Mouse (Mus musculus): ENCODE data around the gene Cbfb. TPM values are rescaled to one million over a fixed set of nuclear protein-coding genes. Genes with fewer than 3 reads are reported as not detected.

Cbfb gene
- polyA plus RNA-seq (2014; fragmentation: Illumina TruSeq; extraction: RNeasy Lipid Tissue Mini Kit (QIAGEN cat#74804); ENCODE audit: low read depth, low replicate concordance), result 40.2 TPM

GRCm38 (mm10) chr8:105170381-105171115, at the start of gene Cbfb:
Cbfb (plus strand) TSS chr8:105170674.

DNA sequence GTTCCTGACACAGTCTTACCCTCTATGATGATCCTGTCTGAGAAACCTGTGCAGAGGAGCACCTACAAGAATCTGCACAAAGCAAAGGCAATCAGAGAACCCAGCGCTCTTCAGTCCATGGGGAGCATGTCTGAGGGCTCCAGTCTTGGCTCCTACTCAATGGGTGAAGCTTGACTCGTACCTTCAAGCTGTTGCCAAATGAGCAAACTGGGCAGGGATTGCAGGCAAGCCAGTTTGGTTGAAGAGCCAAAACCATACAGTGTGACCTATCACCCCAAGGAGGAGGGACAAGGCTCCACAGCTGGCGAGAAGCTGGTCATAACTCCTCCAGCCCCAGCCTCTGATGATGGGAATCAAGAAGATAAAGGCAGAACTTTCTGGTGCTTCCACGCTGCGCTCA, 39.0 kb upstream of the Cbfb start, which contains the start of gene Ces4a:
TSS of gene Ces4a (plus strand) at position 292 of the 400 bp plus-strand sequence.

DNA sequence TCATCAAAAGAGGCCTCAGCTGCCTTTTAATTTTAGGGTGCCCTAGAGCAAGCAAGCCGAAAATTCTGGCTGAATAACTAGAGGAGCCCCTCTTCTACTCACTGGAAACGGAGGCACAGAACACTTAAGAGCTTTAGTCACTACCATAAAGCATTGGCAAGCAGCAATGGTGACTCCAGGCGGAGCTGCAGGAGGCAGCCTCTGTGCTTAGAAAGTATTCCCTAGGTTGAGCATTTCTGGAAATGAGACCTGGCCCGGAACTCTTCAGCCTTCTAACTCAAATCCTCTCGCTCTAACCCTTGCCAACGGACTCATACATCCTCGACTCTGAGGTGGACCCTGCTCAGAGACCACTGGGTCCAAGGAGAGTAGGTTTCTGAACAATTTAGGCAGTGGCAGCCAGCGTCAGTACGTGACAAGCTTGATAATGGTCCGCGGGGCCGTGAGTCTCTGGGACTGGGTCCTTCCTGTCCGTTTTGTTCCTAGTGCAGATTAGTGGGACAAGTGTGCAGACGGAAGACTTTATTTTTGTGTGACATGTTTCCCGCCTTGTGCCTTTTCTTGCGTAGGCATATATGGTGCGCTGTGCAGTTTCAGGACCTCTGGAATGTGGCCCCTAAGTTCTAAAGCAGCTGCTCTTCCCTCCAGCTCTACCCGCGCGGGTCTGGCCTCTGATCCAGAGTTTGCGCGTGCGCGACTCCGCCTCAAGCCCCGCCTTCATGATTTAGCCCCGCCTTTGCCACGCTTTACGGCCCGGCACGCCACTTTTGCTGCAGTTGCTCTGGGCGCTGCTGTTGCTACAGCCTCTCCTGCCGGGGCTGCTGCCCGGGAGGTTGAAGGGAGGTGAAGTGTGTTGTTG, 54.2 kb downstream of the Cbfb start, which contains the start of gene D230025D16Rik:
TSS of gene D230025D16Rik (plus strand) at position 733 of the 859 bp plus-strand sequence.

DNA sequence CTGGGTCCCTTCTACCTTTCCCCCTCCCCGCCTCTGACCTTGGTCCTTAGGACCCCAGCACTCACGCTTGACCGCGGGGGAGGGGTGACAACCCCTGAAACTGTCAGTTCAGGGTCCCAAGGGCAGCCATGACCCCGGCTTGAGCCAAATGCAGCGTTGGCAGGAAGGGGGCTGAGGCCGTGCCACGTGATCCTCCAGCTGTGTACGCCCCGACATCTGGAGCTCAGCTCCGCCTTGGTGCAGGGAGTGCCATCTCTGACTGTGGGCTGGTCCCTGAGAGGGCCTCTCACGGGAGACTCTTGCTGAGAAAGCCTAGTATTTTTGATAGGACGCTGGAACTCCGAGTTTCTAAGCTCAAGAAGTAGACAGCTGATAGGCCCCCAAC, 84.5 kb downstream of the Cbfb start, which contains the start of gene B3gnt9:
TSS of gene B3gnt9 (minus strand) at position 188 of the 385 bp plus-strand sequence.

DNA sequence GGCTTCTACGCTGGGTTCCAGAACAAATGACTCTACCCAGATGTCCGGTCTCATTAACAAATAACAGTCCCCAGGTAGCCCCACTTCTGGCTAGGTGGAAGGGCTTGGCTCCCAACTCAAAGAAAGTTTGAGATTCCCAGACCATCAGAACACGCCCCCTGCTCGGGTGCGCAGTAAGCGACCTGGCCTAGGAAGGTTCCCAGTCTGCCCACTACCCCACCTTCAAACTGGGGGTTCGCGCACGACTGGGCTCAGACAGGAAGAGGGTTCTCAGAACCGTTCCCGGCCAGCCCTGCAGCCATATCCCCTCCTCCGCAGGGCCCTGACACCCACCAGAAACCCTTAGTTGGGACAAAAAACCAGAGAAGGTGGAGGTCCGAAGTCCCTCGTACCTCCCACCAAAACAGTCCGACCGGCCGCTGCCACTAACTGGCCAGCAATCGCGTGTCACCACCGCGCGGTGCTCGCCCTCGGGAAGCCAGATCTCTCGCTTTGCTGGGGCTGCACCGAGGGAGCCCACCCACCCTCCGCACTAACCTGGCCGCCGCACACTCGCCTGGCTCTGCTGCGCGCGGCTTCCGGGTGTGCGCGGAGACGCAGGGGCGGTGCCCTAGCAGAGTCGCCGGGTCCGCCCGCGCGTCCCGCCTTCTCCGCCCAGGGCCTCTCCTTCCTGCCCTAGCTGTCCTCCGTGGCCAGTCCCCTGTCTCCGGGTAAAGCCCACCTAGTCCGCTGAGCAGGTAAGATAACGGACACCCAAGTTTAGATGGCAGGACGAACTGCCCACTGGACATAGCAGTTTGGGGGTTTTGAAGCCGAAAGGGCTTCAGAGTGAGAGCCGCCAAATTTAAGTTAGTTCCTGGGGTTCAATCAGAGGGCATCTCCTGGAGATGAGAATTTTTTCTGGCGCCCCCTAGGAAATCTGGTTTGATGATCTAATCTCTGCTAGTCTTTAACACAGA, 93.8 kb downstream of the Cbfb start, which contains the start of the genes Tradd and Fbxl8:
TSS of gene Tradd (minus strand) at position 586 of the 959 bp plus-strand sequence.
TSS of gene Fbxl8 (plus strand) at position 625 of the 959 bp plus-strand sequence.

Other genes with a start within 250 kb of the Cbfb start
- gene Ces2e, start 244.4 kb upstream of the Cbfb start, polyA plus RNA-seq (2014; fragmentation: Illumina TruSeq; extraction: RNeasy Lipid Tissue Mini Kit (QIAGEN cat#74804); ENCODE audit: low read depth, low replicate concordance), result 0.41 TPM
- gene Ces2f, start 223.3 kb upstream of the Cbfb start, polyA plus RNA-seq (2014; fragmentation: Illumina TruSeq; extraction: RNeasy Lipid Tissue Mini Kit (QIAGEN cat#74804); ENCODE audit: low read depth, low replicate concordance), result not detected
- 1.6 TPM for gene Ces2g, start 209.0 kb upstream of the Cbfb start, polyA plus RNA-seq (2014; fragmentation: Illumina TruSeq; extraction: RNeasy Lipid Tissue Mini Kit (QIAGEN cat#74804); ENCODE audit: low read depth, low replicate concordance)
- 0.08 TPM for gene Ces2h, start 169.8 kb upstream of the Cbfb start, polyA plus RNA-seq (2014; fragmentation: Illumina TruSeq; extraction: RNeasy Lipid Tissue Mini Kit (QIAGEN cat#74804); ENCODE audit: low read depth, low replicate concordance)
- 0.66 TPM for gene Ces3a, start 122.1 kb upstream of the Cbfb start, polyA plus RNA-seq (2014; fragmentation: Illumina TruSeq; extraction: RNeasy Lipid Tissue Mini Kit (QIAGEN cat#74804); ENCODE audit: low read depth, low replicate concordance)
- 0.18 TPM for gene Ces3b, start 86.9 kb upstream of the Cbfb start, polyA plus RNA-seq (2014; fragmentation: Illumina TruSeq; extraction: RNeasy Lipid Tissue Mini Kit (QIAGEN cat#74804); ENCODE audit: low read depth, low replicate concordance)
- 0.21 TPM for gene Ces4a, start 38.9 kb upstream of the Cbfb start, polyA plus RNA-seq (2014; fragmentation: Illumina TruSeq; extraction: RNeasy Lipid Tissue Mini Kit (QIAGEN cat#74804); ENCODE audit: low read depth, low replicate concordance)
- 9.0 TPM for gene D230025D16Rik, start 54.5 kb downstream of the Cbfb start, polyA plus RNA-seq (2014; fragmentation: Illumina TruSeq; extraction: RNeasy Lipid Tissue Mini Kit (QIAGEN cat#74804); ENCODE audit: low read depth, low replicate concordance)
- gene B3gnt9, start 84.5 kb downstream of the Cbfb start, polyA plus RNA-seq (2014; fragmentation: Illumina TruSeq; extraction: RNeasy Lipid Tissue Mini Kit (QIAGEN cat#74804); ENCODE audit: low read depth, low replicate concordance), result 2.6 TPM
- gene Tradd, start 93.9 kb downstream of the Cbfb start, polyA plus RNA-seq (2014; fragmentation: Illumina TruSeq; extraction: RNeasy Lipid Tissue Mini Kit (QIAGEN cat#74804); ENCODE audit: low read depth, low replicate concordance), result 0.20 TPM
- not detected for gene Fbxl8, start 94.0 kb downstream of the Cbfb start, polyA plus RNA-seq (2014; fragmentation: Illumina TruSeq; extraction: RNeasy Lipid Tissue Mini Kit (QIAGEN cat#74804); ENCODE audit: low read depth, low replicate concordance)
- gene Hsf4, start 99.1 kb downstream of the Cbfb start, polyA plus RNA-seq (2014; fragmentation: Illumina TruSeq; extraction: RNeasy Lipid Tissue Mini Kit (QIAGEN cat#74804); ENCODE audit: low read depth, low replicate concordance), result not detected
- 0.06 TPM for gene Nol3, start 105.5 kb downstream of the Cbfb start, polyA plus RNA-seq (2014; fragmentation: Illumina TruSeq; extraction: RNeasy Lipid Tissue Mini Kit (QIAGEN cat#74804); ENCODE audit: low read depth, low replicate concordance)
- gene 4931428F04Rik, start 119.2 kb downstream of the Cbfb start, polyA plus RNA-seq (2014; fragmentation: Illumina TruSeq; extraction: RNeasy Lipid Tissue Mini Kit (QIAGEN cat#74804); ENCODE audit: low read depth, low replicate concordance), result 8.6 TPM
- gene Exoc3l, start 125.4 kb downstream of the Cbfb start, polyA plus RNA-seq (2014; fragmentation: Illumina TruSeq; extraction: RNeasy Lipid Tissue Mini Kit (QIAGEN cat#74804); ENCODE audit: low read depth, low replicate concordance), result 0.71 TPM
- gene E2f4, start 127.0 kb downstream of the Cbfb start, polyA plus RNA-seq (2014; fragmentation: Illumina TruSeq; extraction: RNeasy Lipid Tissue Mini Kit (QIAGEN cat#74804); ENCODE audit: low read depth, low replicate concordance), result 5.4 TPM
- gene Elmo3, start 134.9 kb downstream of the Cbfb start, polyA plus RNA-seq (2014; fragmentation: Illumina TruSeq; extraction: RNeasy Lipid Tissue Mini Kit (QIAGEN cat#74804); ENCODE audit: low read depth, low replicate concordance), result 0.15 TPM
- 0.87 TPM for gene Lrrc29, start 155.6 kb downstream of the Cbfb start, polyA plus RNA-seq (2014; fragmentation: Illumina TruSeq; extraction: RNeasy Lipid Tissue Mini Kit (QIAGEN cat#74804); ENCODE audit: low read depth, low replicate concordance)
- gene Tmem208, start 155.7 kb downstream of the Cbfb start, polyA plus RNA-seq (2014; fragmentation: Illumina TruSeq; extraction: RNeasy Lipid Tissue Mini Kit (QIAGEN cat#74804); ENCODE audit: low read depth, low replicate concordance), result 3.1 TPM
- gene Fhod1, start 177.3 kb downstream of the Cbfb start, polyA plus RNA-seq (2014; fragmentation: Illumina TruSeq; extraction: RNeasy Lipid Tissue Mini Kit (QIAGEN cat#74804); ENCODE audit: low read depth, low replicate concordance), result 0.80 TPM
- gene Slc9a5, start 178.2 kb downstream of the Cbfb start, polyA plus RNA-seq (2014; fragmentation: Illumina TruSeq; extraction: RNeasy Lipid Tissue Mini Kit (QIAGEN cat#74804); ENCODE audit: low read depth, low replicate concordance), result 1.6 TPM
- gene Plekhg4, start 202.6 kb downstream of the Cbfb start, polyA plus RNA-seq (2014; fragmentation: Illumina TruSeq; extraction: RNeasy Lipid Tissue Mini Kit (QIAGEN cat#74804); ENCODE audit: low read depth, low replicate concordance), result 3.6 TPM
- 99.0 TPM for gene Kctd19, start 242.8 kb downstream of the Cbfb start, polyA plus RNA-seq (2014; fragmentation: Illumina TruSeq; extraction: RNeasy Lipid Tissue Mini Kit (QIAGEN cat#74804); ENCODE audit: low read depth, low replicate concordance)
- 73.0 TPM for gene Lrrc36, start 242.9 kb downstream of the Cbfb start, polyA plus RNA-seq (2014; fragmentation: Illumina TruSeq; extraction: RNeasy Lipid Tissue Mini Kit (QIAGEN cat#74804); ENCODE audit: low read depth, low replicate concordance)

All from testis, adult 10 weeks (tissue).